Mouse (Mus musculus) kidney, embryonic 14.5 days (tissue): ENCODE measurements at regions not wholly inside any gene's neighbourhood (a gene's known extent, or its start where the extent isn't known, plus 50 kb on each side); places are given as distances from the start of the nearest gene placed in this dataset.

Experiments used
- ATAC-seq: fragments of 200-750 bp; cut with Nextera tagmentation; 2 replicates; pipeline ENCODE4 v1.8.0; 2017; ENCODE audit warnings: moderate number of reproducible peaks, mild to moderate bottlenecking, moderate TSS enrichment, moderate library complexity; ENCODE audit not compliant: low FRiP score, low TSS enrichment
- H3K27ac ChIP-seq: fragments of 300-500 bp; sonication (generic); 2 replicates; pipeline ENCODE4 v1.5.1; 2014; ENCODE audit warnings: low read depth, mild to moderate bottlenecking, low read length, moderate library complexity, mixed read lengths
- H3K27me3 ChIP-seq: fragments of 300-500 bp; sonication (generic); 2 replicates; pipeline ENCODE4 v1.6.1; 2014; ENCODE audit warnings: mild to moderate bottlenecking, low read length; ENCODE audit not compliant: control insufficient read depth, insufficient read depth
- H3K36me3 ChIP-seq: fragments of 300-500 bp; sonication (generic); 2 replicates; pipeline ENCODE4 v1.6.1; 2014; ENCODE audit warnings: low read length, mixed read lengths; ENCODE audit not compliant: control insufficient read depth, insufficient read depth
- H3K4me1 ChIP-seq: fragments of 300-500 bp; sonication (generic); 2 replicates; pipeline ENCODE4 v1.6.1; 2014; ENCODE audit warnings: low read length, mixed read lengths; ENCODE audit not compliant: control insufficient read depth, insufficient read depth
- H3K4me2 ChIP-seq: fragments of 300-500 bp; sonication (generic); replicated peaks from 2 replicates; pipeline ENCODE4 v1.6.1; 2014; ENCODE audit warnings: low read depth, mild to moderate bottlenecking, low read length
- H3K4me3 ChIP-seq: fragments of 300-500 bp; sonication (generic); 2 replicates; pipeline ENCODE4 v1.5.1; 2014; ENCODE audit warnings: mild to moderate bottlenecking, low read length
- H3K9ac ChIP-seq: fragments of 300-500 bp; sonication (generic); 2 replicates; pipeline ENCODE4 v1.6.1; 2014; ENCODE audit warnings: low read depth, mild to moderate bottlenecking, low read length, moderate library complexity
- H3K9me3 ChIP-seq: fragments of 300-500 bp; sonication (generic); 2 replicates; pipeline ENCODE4 v1.6.1; 2016; ENCODE audit warnings: low read length; ENCODE audit not compliant: control insufficient read depth
- WGBS: fragments of 180-500 bp; shearing (Covaris S2); extraction: QIAGEN DNeasy Blood & Tissue Kit; methylation state at CpG from one replicate; pipeline ENCODE4 v1.1.7; 2014; 5-methylcytosine and 5-hydroxymethylcytosine counted together

DNA sequence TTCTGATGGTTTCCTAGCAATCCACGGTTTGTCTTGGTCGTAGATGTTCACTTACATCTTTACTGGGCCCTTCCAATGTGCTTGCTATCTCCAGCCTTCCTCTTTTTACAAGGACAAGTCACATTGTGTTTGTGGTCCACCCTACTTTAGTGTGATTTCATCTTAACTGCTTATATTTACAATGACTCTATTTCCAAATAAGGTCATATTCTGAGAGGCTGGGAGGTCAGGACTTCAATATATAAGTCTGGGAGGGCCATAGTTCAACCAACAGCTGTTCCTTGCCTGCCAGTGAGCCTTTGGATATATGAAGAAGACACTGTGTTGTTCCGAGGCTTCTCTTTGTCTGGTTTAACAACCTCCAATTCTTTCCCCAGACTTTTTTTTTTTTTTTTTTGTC lies 569.9 kb downstream of the Ccdc171 start:
- H3K27ac ChIP-seq, result peak overlapping the region; percentile 76; the same call in 1 of the 2 replicates

DNA sequence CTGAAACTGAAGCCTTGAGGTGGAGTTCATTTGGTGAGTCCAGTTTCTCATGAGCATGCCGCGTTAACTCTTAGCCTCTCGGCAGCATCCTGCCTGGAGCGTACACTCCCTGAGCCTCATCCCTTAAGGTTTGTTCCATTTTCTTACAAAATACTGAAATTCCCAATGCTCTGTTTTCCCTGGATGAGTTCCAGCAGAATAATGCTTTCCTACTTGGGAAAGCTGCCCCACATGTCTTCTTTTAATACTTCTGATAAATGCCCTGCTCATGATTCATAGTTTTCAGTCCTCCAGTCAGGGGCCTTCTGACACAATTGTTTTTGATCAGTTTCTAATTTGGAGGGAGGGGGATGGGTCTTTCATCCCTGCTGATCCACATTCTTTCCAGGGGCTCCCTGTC lies 570.7 kb downstream of the Ccdc171 start:
- H3K9ac ChIP-seq, result no peak overlapping the region

More for the DNA sequence above, 569.9 kb downstream of the Ccdc171 start:
- ATAC-seq, result no peak; the same call in 1 of the 2 replicates
- H3K4me1 ChIP-seq, result peaks cover 4% of the 10 kb centered on the region
- WGBS, result 37% methylated on average over 3 of the region's 3 CpGs
- no peaks in the 10 kb centered on the region for H3K36me3 ChIP-seq
- no peaks in the 10 kb centered on the region for H3K9me3 ChIP-seq
- no peak overlapping the region for H3K9ac ChIP-seq
- H3K4me3 ChIP-seq, result no peak overlapping the region
- H3K4me2 ChIP-seq, result no peak overlapping the region
- H3K27me3 ChIP-seq, result no peaks in the 10 kb centered on the region

DNA sequence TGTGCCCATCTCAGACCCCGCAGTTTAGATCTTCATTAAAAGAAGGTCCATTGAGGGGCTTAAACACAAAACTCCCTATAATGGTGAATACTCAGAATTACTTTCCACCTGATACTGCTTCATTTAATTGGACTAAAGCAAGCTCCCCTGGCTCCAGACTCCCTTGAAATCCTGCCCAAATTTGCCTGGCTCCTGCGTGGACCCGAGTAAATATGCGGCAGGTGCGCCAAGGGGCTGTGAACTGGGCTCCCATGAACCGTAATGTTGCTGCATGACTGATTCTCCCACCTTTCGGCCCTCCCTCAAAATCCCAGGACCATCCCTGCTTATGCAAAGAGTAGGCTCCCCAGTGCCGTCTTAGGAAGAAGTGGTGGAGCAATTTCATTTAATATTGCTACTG lies 573.7 kb downstream of the Ccdc171 start:
- ATAC-seq, result no peak
- H3K4me3 ChIP-seq, result no peak overlapping the region
- H3K9me3 ChIP-seq, result no peaks in the 10 kb centered on the region
- H3K4me2 ChIP-seq, result no peak overlapping the region
- H3K27ac ChIP-seq, result no peak overlapping the region
- peaks cover 4% of the 10 kb centered on the region for H3K4me1 ChIP-seq
- H3K36me3 ChIP-seq, result no peaks in the 10 kb centered on the region
- no peaks in the 10 kb centered on the region for H3K27me3 ChIP-seq
- H3K9ac ChIP-seq, result no peak overlapping the region
- WGBS, result 73% methylated on average over 8 of the region's 8 CpGs

More for the DNA sequence above, 570.7 kb downstream of the Ccdc171 start:
- no peak for ATAC-seq
- Histone ChIP-seq H3K9me3 (no peaks in the 10 kb centered on the region), H3K27me3 (no peaks in the 10 kb centered on the region), H3K36me3 (no peaks in the 10 kb centered on the region), H3K4me3 (no peak overlapping the region), H3K4me1 (peaks cover 4% of the 10 kb centered on the region), H3K27ac (peak overlapping the region; percentile 76), H3K4me2 (no peak overlapping the region)
- 53% methylated on average over 4 of the region's 4 CpGs for WGBS

GRCm38 (mm10) chr4:84101923-84102322 lies 573.2 kb downstream of the Bnc2 start:
- Histone ChIP-seq H3K27ac (no peak overlapping the region), H3K4me2 (no peak overlapping the region), H3K27me3 (no peaks in the 10 kb centered on the region), H3K9me3 (no peaks in the 10 kb centered on the region), H3K36me3 (no peaks in the 10 kb centered on the region), H3K9ac (no peak overlapping the region), H3K4me3 (no peak overlapping the region), H3K4me1 (no peaks in the 10 kb centered on the region)
- whole genome bisulfite sequencing, result 84% methylated on average over 6 of the region's 6 CpGs
- no peak for ATAC-seq

DNA sequence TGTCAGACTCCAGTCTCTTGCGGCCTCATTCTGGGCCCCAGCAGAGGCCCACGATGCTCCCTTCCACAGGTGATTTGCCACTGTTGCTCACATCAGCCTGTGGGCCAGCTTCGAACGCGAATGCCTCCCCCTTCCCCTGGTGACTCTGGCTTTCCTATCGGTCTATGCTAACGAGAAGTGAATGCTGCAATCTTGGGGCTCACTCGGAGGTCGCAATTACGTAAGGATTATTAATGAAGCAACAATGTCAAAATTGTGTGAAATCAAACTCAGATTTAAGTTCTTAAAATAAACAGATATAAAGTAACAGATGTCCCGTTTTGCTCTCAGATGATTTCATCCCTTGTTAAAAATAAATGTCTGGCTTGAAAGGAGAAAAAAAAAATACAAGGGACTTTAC lies 572.3 kb downstream of the Bnc2 start:
- Histone ChIP-seq H3K36me3 (no peaks in the 10 kb centered on the region), H3K27ac (no peak overlapping the region), H3K27me3 (no peaks in the 10 kb centered on the region), H3K9me3 (no peaks in the 10 kb centered on the region), H3K4me2 (no peak overlapping the region), H3K4me1 (no peaks in the 10 kb centered on the region), H3K9ac (no peak overlapping the region), H3K4me3 (no peak overlapping the region)
- ATAC-seq, result no peak
- WGBS, result 64% methylated on average over 11 of the region's 11 CpGs

- ATAC-seq, result no peak
- WGBS, result 82% methylated on average over 6 of the region's 6 CpGs
- Histone ChIP-seq H3K9me3 (no peaks in the 10 kb centered on the region), H3K27ac (no peak overlapping the region), H3K4me3 (no peak overlapping the region), H3K4me2 (no peak overlapping the region), H3K4me1 (peaks cover 13% of the 10 kb centered on the region; the same call in 1 of the 2 replicates), H3K9ac (no peak overlapping the region), H3K27me3 (no peaks in the 10 kb centered on the region), H3K36me3 (no peaks in the 10 kb centered on the region)
These were observed 566.5 kb downstream of the Bnc2 start for GRCm38 (mm10) chr4:84108592-84108991.

GRCm38 (mm10) chr4:84109771-84110503 lies 565.1 kb downstream of the Bnc2 start:
- 7% methylated on average over 12 of the region's 12 CpGs for WGBS
- Histone ChIP-seq H3K4me3 (no peak overlapping the region), H3K9ac (0 out of 2 replicates have a peak overlapping the region, but pooled peaks have one; percentile 12), H3K4me2 (no peak overlapping the region), H3K4me1 (peaks cover 16% of the 10 kb centered on the region; the same call in 1 of the 2 replicates), H3K9me3 (no peaks in the 10 kb centered on the region), H3K36me3 (no peaks in the 10 kb centered on the region), H3K27me3 (no peaks in the 10 kb centered on the region), H3K27ac (peak overlapping the region; percentile 37; the same call in 1 of the 2 replicates)
- peak; percentile 73 for ATAC-seq

DNA sequence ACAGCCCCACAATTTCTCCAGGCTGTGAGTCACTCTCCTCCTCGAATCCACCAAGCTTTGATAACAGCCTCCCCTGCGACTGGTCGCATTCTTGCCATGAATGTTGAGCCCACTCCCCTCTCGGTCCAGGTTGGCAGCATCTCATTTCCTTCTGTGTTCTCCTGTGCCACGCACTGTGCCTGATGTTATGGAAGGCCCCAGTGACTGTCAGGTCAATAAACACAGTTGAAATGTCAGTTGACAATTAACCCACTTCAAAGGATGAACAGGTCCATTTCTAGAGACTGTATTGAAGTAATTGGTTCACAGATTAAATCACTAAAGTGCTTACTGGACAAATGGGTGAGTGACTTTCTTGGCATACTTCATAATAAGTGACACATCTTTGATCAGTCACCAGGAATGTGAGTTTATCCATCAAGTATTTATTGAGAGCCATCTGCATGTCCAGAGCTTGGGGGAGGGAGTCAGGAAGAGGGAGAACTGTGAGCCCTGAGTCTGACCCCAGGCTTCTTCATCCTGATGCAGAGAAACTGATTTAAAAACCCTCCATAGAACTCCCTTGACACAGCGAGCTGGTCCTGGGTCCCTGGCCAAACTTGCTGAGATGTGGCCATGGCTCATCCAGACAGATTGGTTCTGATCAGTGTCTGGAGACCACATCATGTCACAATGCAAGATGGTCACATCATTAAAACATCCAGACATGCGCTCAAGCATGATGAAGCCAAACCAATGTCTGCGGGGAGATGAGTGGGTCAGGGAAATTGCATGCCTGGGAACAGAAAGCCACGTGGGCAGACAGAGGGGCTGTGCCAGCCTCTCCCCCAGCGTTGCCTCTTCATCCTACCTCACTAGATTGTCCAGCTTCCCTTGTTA lies 560.7 kb downstream of the Bnc2 start:
- Histone ChIP-seq H3K9ac (no peak overlapping the region), H3K27ac (no peak overlapping the region), H3K27me3 (no peaks in the 10 kb centered on the region), H3K4me2 (no peak overlapping the region), H3K4me1 (peaks cover 16% of the 10 kb centered on the region), H3K4me3 (no peak overlapping the region), H3K9me3 (no peaks in the 10 kb centered on the region), H3K36me3 (no peaks in the 10 kb centered on the region)
- ATAC-seq, result peak; percentile 26; the same call in 1 of the 2 replicates
- WGBS, result 52% methylated on average over 10 of the region's 10 CpGs
